Mouse (Mus musculus): Measurements from ENCODE around the gene Ppp2r3a. TPM values are rescaled to one million over a fixed set of nuclear protein-coding genes. Genes with fewer than 3 reads are reported as not detected.

Gene Ppp2r3a
- polyA plus RNA-seq, 1 experiment, result 18.7 TPM

DNA sequence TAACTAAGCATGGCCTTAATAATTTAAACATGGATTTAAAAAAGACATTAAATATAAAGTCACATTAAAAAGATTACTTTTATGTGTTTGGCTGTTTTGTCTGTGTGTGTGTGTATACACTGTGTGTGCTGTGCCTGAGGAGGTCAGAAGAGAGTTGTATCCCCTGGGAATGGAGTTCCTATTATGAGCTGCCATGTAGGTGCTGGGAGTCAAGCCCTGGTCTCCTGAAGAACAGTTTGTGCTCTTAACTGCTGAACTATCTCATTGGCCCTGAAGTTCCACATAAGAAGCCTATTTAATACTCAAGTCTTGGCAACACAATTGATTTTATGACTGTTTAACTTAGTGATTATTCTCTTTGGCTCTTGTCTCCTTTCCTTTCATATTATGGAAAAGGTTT lies 174.1 kb downstream of the Ppp2r3a start:
- no peak for DNase-seq (ENCODE audit: extremely low spot score in 1 of 2, low spot score in 1 of 2)

GRCm38 (mm10) chr9:101076095-101076875 lies 175.3 kb downstream of the Ppp2r3a start:
- no peak for DNase-seq (ENCODE audit: extremely low spot score in 1 of 2, low spot score in 1 of 2)

DNA sequence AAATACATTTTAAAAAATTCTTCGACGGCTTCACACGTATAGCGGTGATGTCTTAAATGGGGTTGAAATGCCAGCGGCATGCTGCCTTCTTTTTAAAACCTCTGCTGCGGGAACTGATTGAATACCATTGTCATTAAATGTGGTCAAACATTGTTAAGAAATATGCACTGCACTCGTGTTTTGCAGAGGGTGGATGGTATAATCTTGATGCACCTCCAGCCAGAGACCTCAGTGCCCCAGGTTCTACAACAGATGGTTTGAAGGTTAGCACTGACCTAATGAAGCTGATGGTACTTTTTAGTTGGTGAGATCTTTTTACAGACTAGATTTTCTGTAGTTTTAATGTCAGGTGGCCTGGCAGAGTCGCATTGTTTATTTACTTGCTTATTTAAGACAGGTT lies 175.9 kb downstream of the Ppp2r3a start:
- DNase-seq (ENCODE audit: extremely low spot score in 1 of 2, low spot score in 1 of 2), result no peak

DNA sequence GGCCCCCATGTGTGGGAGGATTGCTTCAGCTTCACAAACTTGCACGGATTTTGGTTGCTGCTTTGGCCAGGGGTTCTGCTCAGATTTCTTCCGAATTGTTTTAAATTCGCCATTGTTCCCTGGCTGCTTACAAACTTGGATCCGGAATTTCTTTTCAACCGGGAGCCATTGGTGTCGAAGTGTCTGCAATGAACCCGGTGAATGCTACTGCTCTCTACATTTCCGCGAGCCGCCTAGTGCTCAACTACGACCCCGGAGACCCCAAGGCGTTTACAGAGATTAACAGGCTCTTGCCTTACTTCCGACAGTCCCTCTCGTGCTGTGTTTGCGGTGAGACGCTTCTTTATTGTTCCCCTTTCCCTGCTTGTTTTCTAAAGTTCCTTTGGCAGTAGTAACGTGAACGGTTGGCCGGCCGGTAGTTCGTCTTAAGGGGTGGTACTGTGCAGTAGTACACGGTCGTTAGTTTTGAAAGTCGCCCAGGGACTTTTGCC lies 176.5 kb downstream of the Ppp2r3a start:
- no peak for DNase-seq (ENCODE audit: extremely low spot score in 1 of 2, low spot score in 1 of 2)

DNA sequence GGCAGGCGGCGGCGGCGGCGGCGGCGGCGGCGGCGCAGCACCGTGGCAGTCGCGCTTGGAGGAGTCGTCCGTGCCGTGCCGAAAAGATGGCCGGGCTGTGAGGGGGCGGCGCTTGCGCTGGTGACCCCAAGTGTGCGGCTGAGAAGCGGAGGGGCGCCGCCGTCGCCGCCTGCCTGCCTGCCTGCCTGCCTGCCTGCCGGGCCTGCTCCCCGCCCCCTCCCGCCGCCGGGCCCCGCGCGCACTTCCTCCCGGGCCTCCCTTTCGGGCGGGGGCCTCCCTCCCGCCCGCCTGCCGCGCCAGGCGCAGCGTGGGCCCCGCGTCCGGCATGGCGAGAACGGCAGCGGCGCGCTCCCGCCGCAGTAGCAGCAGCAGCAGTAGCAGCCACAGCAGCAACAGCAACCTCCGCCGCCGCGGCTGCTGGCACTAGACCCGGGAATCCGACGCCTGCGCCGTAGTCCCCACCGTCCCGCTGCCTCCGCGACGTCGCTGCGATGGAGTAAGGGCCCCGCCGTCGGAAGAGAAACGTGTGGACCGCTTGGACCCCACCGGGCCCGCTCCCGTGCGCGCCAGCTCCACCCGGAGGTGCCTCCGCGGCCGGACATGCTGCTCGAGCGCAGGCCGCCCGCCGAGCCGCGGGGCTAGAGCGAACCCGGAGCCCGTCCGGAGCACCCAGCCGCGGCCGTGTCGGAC lies 177.1 kb downstream of the Ppp2r3a start:
- DNase-seq (ENCODE audit: extremely low spot score in 1 of 2, low spot score in 1 of 2), result peak; percentile 65 to 79

- no peak for DNase-seq (ENCODE audit: extremely low spot score in 1 of 2, low spot score in 1 of 2)
These were observed 177.6 kb downstream of the Ppp2r3a start, which contains the start of gene Msl2 for GRCm38 (mm10) chr9:101073987-101074331. TSS of gene Msl2 (plus strand) at chr9:101074101.

- peak; percentile 96 to 99 for DNase-seq (ENCODE audit: extremely low spot score in 1 of 2, low spot score in 1 of 2)
These were observed 178.3 kb downstream of the Ppp2r3a start for GRCm38 (mm10) chr9:101073041-101073986.

DNA sequence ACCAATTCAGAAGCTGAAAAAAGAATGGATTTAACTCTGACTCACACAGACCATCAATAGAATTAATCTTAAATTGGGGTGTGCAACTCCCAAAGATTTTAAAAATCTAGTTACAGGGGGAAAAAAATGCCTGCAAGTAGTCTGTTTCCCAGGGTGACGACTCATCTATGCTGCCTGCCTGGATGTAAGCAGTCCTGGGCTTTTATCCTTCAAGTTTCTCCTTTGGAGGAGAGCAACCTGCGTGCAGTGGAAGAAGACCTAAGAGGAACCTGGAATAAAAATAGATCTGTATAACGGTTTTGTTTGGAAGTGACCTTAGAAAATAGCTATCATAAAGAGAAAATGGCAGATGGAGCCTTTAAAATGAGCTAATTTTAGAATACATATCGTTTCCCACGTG lies 179.1 kb downstream of the Ppp2r3a start:
- DNase-seq (ENCODE audit: extremely low spot score in 1 of 2, low spot score in 1 of 2), result no peak

GRCm38 (mm10) chr9:101069781-101070180 lies 181.8 kb downstream of the Ppp2r3a start:
- DNase-seq (ENCODE audit: extremely low spot score in 1 of 2, low spot score in 1 of 2), result no peak

GRCm38 (mm10) chr9:101065076-101065602 lies 186.5 kb downstream of the Ppp2r3a start:
- DNase-seq (ENCODE audit: extremely low spot score in 1 of 2, low spot score in 1 of 2), result peak in 1 of 2 experiments; percentile 38

- no peak for DNase-seq (ENCODE audit: extremely low spot score in 1 of 2, low spot score in 1 of 2)
These were observed 189.3 kb downstream of the Ppp2r3a start for GRCm38 (mm10) chr9:101062253-101062780.

DNA sequence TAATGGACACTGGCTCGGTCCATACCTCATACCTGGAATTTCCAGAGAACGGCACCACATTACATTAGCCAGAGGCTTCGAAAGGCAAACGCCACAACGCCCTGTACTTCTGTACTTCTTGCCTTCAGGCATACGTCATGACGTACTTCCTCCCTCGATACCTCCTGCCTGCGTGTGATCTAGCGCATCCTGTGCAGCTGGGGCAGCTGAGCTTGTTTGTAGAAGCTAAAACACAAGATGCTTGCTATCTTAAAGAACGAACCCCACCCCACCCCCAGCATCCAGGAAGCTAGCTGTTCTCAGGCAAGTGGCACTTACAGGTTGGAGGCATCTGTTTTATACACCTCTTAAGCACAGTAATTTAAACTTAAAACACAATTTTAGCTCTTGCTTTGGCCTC lies 190.6 kb downstream of the Ppp2r3a start:
- no peak for DNase-seq (ENCODE audit: extremely low spot score in 1 of 2, low spot score in 1 of 2)

DNA sequence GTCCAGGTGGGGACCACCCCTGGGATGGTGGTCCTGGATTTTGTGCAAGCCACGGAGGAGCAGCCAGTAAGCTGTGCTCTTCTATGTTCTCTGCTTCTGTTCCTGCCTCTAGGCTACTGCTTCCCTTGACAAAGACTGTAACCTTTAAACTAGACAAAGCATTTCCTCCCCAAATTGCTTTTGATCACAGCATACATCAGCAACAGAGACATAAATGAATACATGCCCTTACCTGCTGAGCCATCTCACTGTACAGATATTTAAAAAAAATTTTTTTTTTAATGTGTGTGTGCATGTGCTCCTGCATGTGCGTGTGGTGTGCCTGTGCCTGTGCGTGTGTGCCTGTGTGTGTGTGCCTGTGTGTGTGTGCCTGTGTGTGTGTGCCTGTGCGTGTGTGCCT lies 194.4 kb downstream of the Ppp2r3a start:
- DNase-seq (ENCODE audit: extremely low spot score in 1 of 2, low spot score in 1 of 2), result no peak

Other genes starting within 250 kb of the Ppp2r3a start
- gene Pccb, start 216.9 kb downstream of the Ppp2r3a start, polyA plus RNA-seq (2012; rRNA removed), result 61.2 and 69.8 TPM in 2 replicates
- 27.3 and 27.4 TPM in 2 replicates for gene Msl2, start 177.7 kb downstream of the Ppp2r3a start, polyA plus RNA-seq (2012; rRNA removed)

All from frontal cortex, adult 2 months (tissue).